Mouse (Mus musculus) G1E (cell line): ENCODE data around the gene Gimap8.

Experiments
- CTCF ChIP-seq: IDR thresholded peaks from 2 replicates; pipeline ENCODE4 v1.5.1; 2012; ENCODE audit warnings: low read depth, low read length, inconsistent platforms, mixed read lengths
- GATA1 ChIP-seq: IDR thresholded peaks from 2 replicates; pipeline ENCODE4 v1.6.1; 2012; ENCODE audit warnings: borderline replicate concordance, low read length, inconsistent platforms, mixed read lengths
- GATA2 ChIP-seq: IDR thresholded peaks from 2 replicates; pipeline ENCODE4 v1.6.1; 2012; ENCODE audit warnings: low read depth, low read length, inconsistent platforms, borderline replicate concordance
- POLR2AphosphoS5 ChIP-seq: IDR thresholded peaks from 2 replicates; pipeline ENCODE4 v1.6.1; 2012; ENCODE audit warnings: low read depth, low read length, inconsistent platforms; ENCODE audit not compliant: insufficient replicate concordance
- TAL1 ChIP-seq: conservative IDR thresholded peaks from 2 replicates; pipeline ENCODE4 v1.6.1; 2012; ENCODE audit warnings: low read depth, low read length, inconsistent platforms, mixed read lengths

- TF ChIP-seq CTCF (no peak), GATA1 (no peak), TAL1 (no peak), POLR2AphosphoS5 (no peak), GATA2 (no peak)
These were observed 37.8 kb downstream of the Gimap8 start for GRCm38 (mm10) chr6:48684806-48685205.
